Mouse (Mus musculus) midbrain, embryonic 12.5 days (tissue): ENCODE measurements around the gene Slc39a2. TPM values are rescaled to one million over a fixed set of nuclear protein-coding genes. Genes with fewer than 3 reads are reported as not detected.

Source experiments
- ATAC-seq: fragments of 200-750 bp; cut with Nextera tagmentation; 2 replicates; pipeline ENCODE4 v1.8.0; 2017; ENCODE audit warnings: low read depth, moderate TSS enrichment, moderate library complexity; ENCODE audit not compliant: low FRiP score
- H3K27ac ChIP-seq: fragments of 300-500 bp; sonication (generic); replicated peaks from 2 replicates; pipeline ENCODE4 v1.5.1; 2016; ENCODE audit warnings: mild to moderate bottlenecking
- H3K27me3 ChIP-seq: fragments of 300-500 bp; sonication (generic); 2 replicates; pipeline ENCODE4 v1.6.1; 2016; ENCODE audit warnings: mild to moderate bottlenecking
- H3K36me3 ChIP-seq: fragments of 300-500 bp; sonication (generic); 2 replicates; pipeline ENCODE4 v1.6.1; 2016
- H3K4me1 ChIP-seq: fragments of 300-500 bp; sonication (generic); 2 replicates; pipeline ENCODE4 v1.6.1; 2016
- H3K4me2 ChIP-seq: fragments of 300-500 bp; sonication (generic); replicated peaks from 2 replicates; pipeline ENCODE4 v1.6.1; 2016; ENCODE audit warnings: mild to moderate bottlenecking, moderate library complexity
- H3K4me3 ChIP-seq: fragments of 300-500 bp; sonication (generic); 2 replicates; pipeline ENCODE4 v1.5.1; 2016; ENCODE audit warnings: mild to moderate bottlenecking
- H3K9ac ChIP-seq: fragments of 300-500 bp; sonication (generic); replicated peaks from 2 replicates; pipeline ENCODE4 v1.6.1; 2016; ENCODE audit warnings: mild to moderate bottlenecking, moderate library complexity
- H3K9me3 ChIP-seq: fragments of 300-500 bp; sonication (generic); 2 replicates; pipeline ENCODE4 v1.6.1; 2016; ENCODE audit warnings: mild to moderate bottlenecking
- WGBS: fragments of 180-500 bp; shearing (Covaris S2); methylation state at CpG from one replicate; pipeline ENCODE4 v1.1.7; 2016; 5-methylcytosine and 5-hydroxymethylcytosine counted together
- polyA plus RNA-seq: library from polyadenylated mRNA; unstranded; fragments of >200 nt; fragmentation: Nextera tagmentation; extraction: Ambion mirVana; gene quantifications from 2 replicates; pipeline ENCODE4 v1.2.1, GENCODE M21; 2016

Gene Slc39a2
- polyA plus RNA-seq, 1 experiment from 2014 or later = 1.2 TPM

GRCm38 (mm10) chr14:51943336-51943735 is 50.6 kb downstream of the Slc39a2 start:
- Histone ChIP-seq H3K9ac (no peak overlapping the region), H3K36me3 (no peaks in the 10 kb centered on the region), H3K4me1 (no peaks in the 10 kb centered on the region), H3K4me3 (no peak overlapping the region), H3K27me3 (no peaks in the 10 kb centered on the region), H3K4me2 (no peak overlapping the region), H3K9me3 (no peaks in the 10 kb centered on the region), H3K27ac (no peak overlapping the region)
- WGBS = 91% methylated on average over 6 of the region's 6 CpGs
- no peak for ATAC-seq

Other genes starting within 250 kb of the Slc39a2 start
- not detected in 2 replicates for gene Gm17079, start 197.4 kb upstream of the Slc39a2 start, polyA plus RNA-seq
- gene Gm5800, start 175.7 kb upstream of the Slc39a2 start, polyA plus RNA-seq = not detected in 2 replicates
- gene Ang4, start 119.3 kb upstream of the Slc39a2 start, polyA plus RNA-seq = not detected in 2 replicates
- gene AY358078, start 92.8 kb upstream of the Slc39a2 start, polyA plus RNA-seq = not detected in 2 replicates
- not detected in 2 replicates for gene Ear6, start 39.2 kb upstream of the Slc39a2 start, polyA plus RNA-seq
- 61.9 and 68.0 TPM in 2 replicates for gene Mettl17, start 8.0 kb upstream of the Slc39a2 start, polyA plus RNA-seq
- 21.6 and 24.0 TPM in 2 replicates for gene Ndrg2, start 21.3 kb downstream of the Slc39a2 start, polyA plus RNA-seq
- gene Tppp2, start 25.5 kb downstream of the Slc39a2 start, polyA plus RNA-seq = not detected in 2 replicates
- gene Rnase13, start 29.9 kb downstream of the Slc39a2 start, polyA plus RNA-seq = not detected in 2 replicates
- gene Arhgef40, start 91.8 kb downstream of the Slc39a2 start, polyA plus RNA-seq = 116 and 122 TPM in 2 replicates
- 1.0 and 2.1 TPM in 2 replicates for gene Tmem253, start 122.8 kb downstream of the Slc39a2 start, polyA plus RNA-seq
- 111 and 112 TPM in 2 replicates for gene Zfp219, start 127.8 kb downstream of the Slc39a2 start, polyA plus RNA-seq
- gene Olfr221, start 149.6 kb downstream of the Slc39a2 start, polyA plus RNA-seq = not detected in 2 replicates
- 770 and 818 TPM in 2 replicates for gene Hnrnpc, start 211.1 kb downstream of the Slc39a2 start, polyA plus RNA-seq
- 62.6 and 69.2 TPM in 2 replicates for gene Rpgrip1, start 217.8 kb downstream of the Slc39a2 start, polyA plus RNA-seq